Mouse (Mus musculus): ENCODE data around the gene Rasal2. TPM values are rescaled to one million over a fixed set of nuclear protein-coding genes. Genes with fewer than 3 reads are reported as not detected.
A peak's percentile ranks its signal among the peaks of the same experiment; 100 is the strongest.

The Rasal2 gene
- total RNA-seq, 4 experiments from 2014 or later, result 4.0 to 6.1 (median 5.1) TPM

GRCm38 (mm10) chr1:157439973-157440641 is 27.7 kb upstream of the Rasal2 start:
- DNase-seq (ENCODE audit: low spot score in 2 of 2), result no peak

DNA sequence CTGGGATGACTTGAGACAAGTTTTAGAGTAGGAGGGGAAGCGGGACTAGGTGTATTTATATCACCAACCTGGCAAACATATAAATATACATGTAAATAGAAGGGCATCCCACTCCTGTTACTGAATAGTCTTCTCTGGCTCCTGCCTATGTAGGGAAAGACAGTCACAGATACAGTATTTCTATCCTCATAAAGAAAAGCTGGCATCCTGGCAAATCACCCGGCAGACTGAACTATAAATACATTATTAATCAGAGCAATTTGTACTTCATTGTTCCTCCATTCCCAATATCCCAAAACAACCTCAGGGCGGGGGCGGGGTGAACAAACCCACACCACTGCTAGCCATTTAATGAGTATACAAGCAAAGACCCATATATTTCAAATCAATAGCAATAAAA is 26.7 kb upstream of the Rasal2 start:
- no peak for DNase-seq (ENCODE audit: low spot score in 2 of 2)

GRCm38 (mm10) chr1:157438290-157438689 is 25.9 kb upstream of the Rasal2 start:
- no peak for DNase-seq (ENCODE audit: low spot score in 2 of 2)

- no peak for DNase-seq (ENCODE audit: low spot score in 2 of 2)
Observed at GRCm38 (mm10) chr1:157435926-157436325, 23.5 kb upstream of the Rasal2 start.

DNA sequence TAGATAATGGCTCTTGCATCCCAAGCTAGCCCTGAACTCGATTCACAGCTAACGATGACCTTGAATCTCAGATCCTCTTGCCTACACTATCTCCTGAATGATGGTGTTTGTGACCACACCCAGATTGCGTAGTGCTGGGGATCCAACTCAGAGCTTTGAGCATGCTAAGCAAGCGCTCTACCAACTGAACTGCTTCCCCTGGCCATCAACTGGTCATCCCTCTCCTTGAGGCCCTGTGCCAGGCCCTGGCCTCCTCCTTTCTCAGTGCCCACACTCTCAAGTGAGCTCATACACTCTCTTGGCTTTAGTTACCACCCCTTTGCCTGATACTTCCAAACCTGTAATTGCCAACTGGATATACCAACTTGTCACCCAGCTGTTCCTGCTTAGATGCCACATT is 22.0 kb upstream of the Rasal2 start:
- DNase-seq (ENCODE audit: low spot score in 2 of 2), result no peak

DNA sequence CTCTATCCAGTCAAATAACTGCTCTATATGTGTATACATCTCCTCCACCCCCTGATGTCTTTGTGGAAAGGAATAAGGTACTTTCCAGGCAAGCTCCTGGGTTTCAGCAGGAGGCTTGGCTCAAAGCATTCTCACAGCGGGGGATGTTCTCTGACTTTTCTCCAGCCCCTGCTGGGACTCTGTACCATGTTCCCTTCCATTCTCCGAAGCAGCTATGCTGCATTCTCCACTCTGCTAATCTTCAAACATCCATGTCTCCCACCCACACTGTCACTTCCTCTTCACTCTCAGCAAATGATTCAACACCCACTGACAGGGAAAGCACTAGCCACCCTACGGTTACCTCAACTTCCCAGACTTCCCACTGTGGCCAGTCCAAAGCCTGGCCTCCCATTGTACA is 20.9 kb upstream of the Rasal2 start:
- DNase-seq (ENCODE audit: low spot score in 2 of 2), result no peak

- DNase-seq (ENCODE audit: low spot score in 2 of 2), result no peak
Observed at GRCm38 (mm10) chr1:157428366-157428765, 16.0 kb upstream of the Rasal2 start.

- no peak for DNase-seq (ENCODE audit: low spot score in 2 of 2)
Observed at GRCm38 (mm10) chr1:157427604-157428003, 15.2 kb upstream of the Rasal2 start.

DNA sequence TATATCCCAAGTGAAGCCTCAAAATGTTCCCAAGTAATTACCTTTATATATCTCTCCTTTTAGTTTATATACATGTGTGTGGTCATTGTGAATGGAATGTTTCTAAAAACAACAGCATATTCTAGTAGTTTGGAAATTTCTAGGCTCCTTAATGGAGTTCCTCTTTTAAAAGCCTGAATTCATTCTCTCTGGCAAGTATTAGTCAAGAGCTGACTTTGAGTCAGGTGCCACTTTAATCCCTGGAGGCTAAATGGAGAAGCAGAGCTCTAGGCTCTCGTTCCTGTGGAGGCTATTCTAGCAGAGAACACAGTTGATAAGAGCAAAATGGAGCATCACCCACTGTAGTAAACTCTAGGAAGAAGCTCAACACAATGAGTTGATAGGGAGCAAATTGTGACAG is 14.5 kb upstream of the Rasal2 start:
- DNase-seq (ENCODE audit: low spot score in 2 of 2), result no peak

GRCm38 (mm10) chr1:157425741-157426427 is 13.5 kb upstream of the Rasal2 start:
- no peak for DNase-seq (ENCODE audit: low spot score in 2 of 2)

DNA sequence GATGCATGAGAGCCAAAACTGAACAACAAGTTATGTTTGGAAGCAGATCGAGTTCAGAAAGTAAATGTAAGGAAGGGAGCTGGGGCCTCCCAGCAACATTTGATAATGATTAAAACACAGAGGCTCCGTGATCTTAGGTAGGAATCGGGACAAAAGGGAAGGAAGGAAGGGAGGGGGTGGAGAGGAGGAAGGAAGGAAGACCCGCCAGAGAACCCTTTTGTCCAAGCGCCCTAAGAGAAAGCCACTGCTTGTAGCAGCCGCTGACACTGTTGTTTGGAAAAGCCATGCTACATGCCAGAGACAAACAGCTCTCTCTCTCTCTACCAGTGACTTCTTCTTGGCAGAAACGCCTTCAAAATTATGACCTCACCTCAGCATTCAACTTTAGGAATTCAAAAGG is 5.5 kb upstream of the Rasal2 start:
- DNase-seq (ENCODE audit: low spot score in 2 of 2), result no peak

GRCm38 (mm10) chr1:157417414-157417813 is 5.0 kb upstream of the Rasal2 start:
- no peak for DNase-seq (ENCODE audit: low spot score in 2 of 2)

GRCm38 (mm10) chr1:157416628-157417027 is 4.2 kb upstream of the Rasal2 start:
- no peak for DNase-seq (ENCODE audit: low spot score in 2 of 2)

DNA sequence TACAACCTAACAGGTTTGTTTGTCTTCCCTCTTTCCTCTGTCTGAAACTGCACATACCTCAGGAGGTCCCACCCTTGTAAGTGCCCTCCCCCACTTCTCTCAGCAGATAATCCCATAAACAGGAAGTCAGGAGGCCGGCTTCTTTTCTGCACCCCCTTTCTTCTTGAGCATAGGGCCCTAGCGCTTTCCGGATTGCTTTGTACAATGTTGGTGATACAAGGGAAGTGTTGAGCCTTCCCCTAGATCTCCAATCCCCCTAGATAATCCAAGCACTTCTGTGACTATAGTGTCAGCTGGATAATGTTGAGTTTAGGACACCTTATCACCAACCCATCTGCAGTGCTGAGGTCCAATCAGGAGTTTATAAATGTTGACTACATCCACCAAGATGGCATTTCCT is 3.4 kb upstream of the Rasal2 start:
- DNase-seq (ENCODE audit: low spot score in 2 of 2), result no peak

GRCm38 (mm10) chr1:157411711-157412380 is 549 bp downstream of the Rasal2 start:
- DNase-seq (ENCODE audit: low spot score in 2 of 2), result peak; percentile 30 to 60

- DNase-seq (ENCODE audit: low spot score in 2 of 2), result no peak
Observed at GRCm38 (mm10) chr1:157411341-157411710, 1.1 kb downstream of the Rasal2 start.

GRCm38 (mm10) chr1:157410937-157411336 is 1.5 kb downstream of the Rasal2 start:
- no peak for DNase-seq (ENCODE audit: low spot score in 2 of 2)

GRCm38 (mm10) chr1:157409648-157410047 is 2.7 kb downstream of the Rasal2 start:
- DNase-seq (ENCODE audit: low spot score in 2 of 2), result no peak

DNA sequence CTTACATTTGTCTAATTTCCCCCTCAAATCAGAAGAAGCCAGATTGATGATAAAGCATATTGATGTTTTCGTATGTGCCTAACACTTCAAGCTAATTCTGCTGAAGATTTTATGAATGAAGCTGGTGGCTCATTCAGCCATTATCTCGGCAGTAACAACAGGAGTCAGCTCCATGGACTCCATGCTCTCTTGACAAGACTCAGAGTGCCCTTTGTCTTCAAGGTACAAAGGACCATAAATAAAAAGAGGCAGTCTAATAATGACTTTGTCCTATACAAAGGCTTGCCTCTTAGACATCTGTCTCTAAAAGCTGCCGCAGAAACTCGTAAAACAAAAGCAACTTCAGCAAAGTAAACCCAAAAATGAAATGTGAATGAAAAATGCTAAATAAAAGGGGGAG is 24.4 kb downstream of the Rasal2 start:
- no peak for DNase-seq (ENCODE audit: low spot score in 2 of 2)

DNA sequence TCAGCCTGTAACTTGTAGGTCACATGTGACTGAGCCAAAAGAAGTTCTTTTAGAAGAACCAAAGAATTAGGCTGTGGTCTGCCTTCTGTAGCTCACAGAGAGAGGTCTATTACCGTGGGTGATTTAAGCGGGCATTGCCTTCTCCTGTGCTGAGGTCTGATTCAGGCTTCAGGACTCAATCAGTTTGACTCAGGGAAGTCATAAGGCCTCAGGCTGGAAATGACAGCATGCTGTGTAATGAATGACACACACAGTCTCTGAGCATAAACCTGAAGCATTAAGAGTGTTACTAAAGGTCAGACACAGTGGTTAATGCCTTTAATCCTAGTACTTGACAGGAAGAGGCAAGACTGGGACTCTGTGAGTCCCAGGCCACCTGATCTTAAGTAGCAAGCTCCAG is 31.7 kb downstream of the Rasal2 start:
- no peak for DNase-seq (ENCODE audit: low spot score in 2 of 2)

GRCm38 (mm10) chr1:157370397-157370796 is 42.0 kb downstream of the Rasal2 start:
- DNase-seq (ENCODE audit: low spot score in 2 of 2), result no peak

- DNase-seq (ENCODE audit: low spot score in 2 of 2), result no peak
Observed at GRCm38 (mm10) chr1:157368316-157368715, 44.1 kb downstream of the Rasal2 start.

DNA sequence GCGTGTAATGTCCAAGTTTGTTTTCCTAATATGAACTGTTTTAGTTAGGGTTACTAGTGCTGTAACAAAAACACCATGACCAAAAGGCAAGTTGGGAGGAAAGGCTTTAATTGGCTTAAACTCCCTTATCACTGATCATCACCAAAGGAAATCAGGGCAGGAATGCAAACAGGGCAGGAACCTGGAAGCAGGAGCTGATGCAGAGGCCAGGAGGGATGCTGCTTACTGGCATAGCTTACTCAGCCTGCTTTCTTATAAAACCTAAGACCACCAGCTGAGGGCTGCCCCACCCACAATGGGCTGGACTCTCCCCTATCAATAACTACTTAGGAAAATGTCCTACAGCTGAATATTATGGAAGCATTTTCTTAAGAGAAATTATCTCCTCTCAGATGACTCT is 65.7 kb downstream of the Rasal2 start:
- no peak for DNase-seq (ENCODE audit: low spot score in 2 of 2)

Measured in gastrocnemius, adult 8-10 months (tissue).